Mouse (Mus musculus): ENCODE measurements around the gene Tmtc2. TPM values are rescaled to one million over a fixed set of nuclear protein-coding genes. Genes with fewer than 3 reads are reported as not detected.

The Tmtc2 gene
- polyA plus RNA-seq, 1 experiment from 2014 or later = 1.3 TPM

- TF ChIP-seq EP300 (IDR thresholded peaks at IDR 0.05; ENCODE audit: low read depth) = no peak
- no peak for TF ChIP-seq CTCF (IDR thresholded peaks at IDR 0.05; ENCODE audit: low read depth)
- no peak for ATAC-seq
- H3K27ac ChIP-seq (ENCODE audit: low read depth) = no peak overlapping the region
Measured at GRCm38 (mm10) chr10:105330327-105330726, 243.9 kb downstream of the Tmtc2 start.

DNA sequence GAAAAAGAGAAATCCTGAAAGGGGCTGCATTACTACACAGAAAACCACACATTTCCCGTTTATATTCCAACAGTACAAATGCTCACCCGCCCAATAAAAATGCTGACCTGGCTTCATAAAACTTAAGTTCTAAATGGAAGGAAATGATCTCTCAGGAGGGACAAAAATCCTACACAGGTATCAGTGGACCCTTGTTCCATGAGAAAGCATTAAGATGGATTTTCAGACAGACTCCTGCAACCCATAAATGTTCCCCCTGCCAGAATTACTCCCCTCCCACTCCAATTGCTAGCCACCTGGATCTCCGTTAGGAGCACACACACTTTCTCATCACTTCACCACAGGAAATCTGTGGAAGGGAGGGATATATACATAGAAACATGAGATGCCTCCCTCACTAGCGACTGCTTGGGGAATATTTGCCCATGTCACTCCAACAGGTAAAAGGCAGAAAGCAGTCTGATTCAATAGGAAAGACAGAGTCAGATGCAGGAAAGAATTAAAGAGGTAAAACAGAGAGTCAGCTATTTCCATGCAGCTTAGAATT lies 250.5 kb downstream of the Tmtc2 start:
- Histone ChIP-seq H3K4me3 (ENCODE audit: low read depth, low read length) (no peak overlapping the region), H3K4me1 (ENCODE audit: insufficient read depth) (no peaks in the 10 kb centered on the region), H3K4me2 (ENCODE audit: low read depth, low read length) (no peak overlapping the region), H3K9me3 (ENCODE audit: low read length) (peaks cover 3% of the 10 kb centered on the region; the same call in 1 of the 2 replicates), H3K27me3 (ENCODE audit: insufficient read depth, low read length) (no peaks in the 10 kb centered on the region), H3K36me3 (replicated peaks; ENCODE audit: insufficient read depth, low read length) (no peaks in the 10 kb centered on the region; the same call in 1 of the 2 replicates), H3K27ac (ENCODE audit: low read depth) (no peak overlapping the region), H3K9ac (replicated peaks) (no peak overlapping the region)
- WGBS (ENCODE audit: insufficient replicate concordance) = 69% methylated on average over 4 of the region's 4 CpGs
- TF ChIP-seq EP300 (IDR thresholded peaks at IDR 0.05; ENCODE audit: low read depth) (no peak), CTCF (IDR thresholded peaks at IDR 0.05; ENCODE audit: low read depth) (no peak)
- DNase-seq (no peak), ATAC-seq (no peak)

More at GRCm38 (mm10) chr10:105330327-105330726, 243.9 kb downstream of the Tmtc2 start:
- no peak overlapping the region for H3K4me3 ChIP-seq (ENCODE audit: low read depth, low read length)
- no peak overlapping the region for H3K4me2 ChIP-seq (ENCODE audit: low read depth, low read length)
- H3K4me1 ChIP-seq (ENCODE audit: insufficient read depth) = no peaks in the 10 kb centered on the region
- DNase-seq = no peak
- H3K9ac ChIP-seq (replicated peaks) = no peak overlapping the region
- no peaks in the 10 kb centered on the region for H3K9me3 ChIP-seq (ENCODE audit: low read length)
- H3K27me3 ChIP-seq (ENCODE audit: insufficient read depth, low read length) = no peaks in the 10 kb centered on the region
- H3K36me3 ChIP-seq (replicated peaks; ENCODE audit: insufficient read depth, low read length) = no peaks in the 10 kb centered on the region
- WGBS (ENCODE audit: insufficient replicate concordance) = 77% methylated on average over 5 of the region's 5 CpGs

DNA sequence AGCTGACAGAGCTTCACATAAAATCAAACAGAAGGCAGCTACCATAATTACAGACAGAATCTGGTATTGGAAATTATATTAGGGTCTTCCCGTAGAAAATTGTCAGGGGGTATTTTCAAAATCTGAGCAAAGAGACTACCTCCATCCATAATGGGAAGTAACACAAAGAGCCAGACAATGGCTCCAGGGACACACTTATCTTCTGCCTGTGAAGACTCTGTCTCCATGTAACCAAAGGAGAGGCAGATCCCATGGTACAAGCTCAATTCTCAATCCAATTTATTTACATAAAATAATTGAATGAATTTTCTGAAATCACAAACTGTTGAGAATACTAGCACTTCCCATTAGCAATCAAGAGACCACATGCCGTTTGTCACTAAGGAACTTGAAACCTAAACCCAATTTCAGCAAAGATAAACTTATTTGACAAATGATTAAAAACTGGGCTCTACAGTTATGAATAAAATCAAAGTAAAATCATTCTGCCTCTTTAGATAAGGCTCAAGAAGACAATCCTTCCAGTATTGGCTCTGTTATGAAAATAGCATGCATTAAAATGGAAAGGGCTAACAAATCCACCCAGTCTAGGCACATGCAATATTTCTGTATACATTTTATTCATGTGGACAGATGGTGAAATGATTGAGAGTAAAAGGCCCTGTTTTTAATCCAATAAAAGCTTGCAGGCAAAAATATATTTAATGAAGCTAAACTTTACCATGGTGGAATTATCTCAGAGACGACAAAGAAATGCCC lies 254.8 kb downstream of the Tmtc2 start:
- Histone ChIP-seq H3K9me3 (ENCODE audit: low read length) (peaks cover 3% of the 10 kb centered on the region; the same call in 1 of the 2 replicates), H3K4me3 (ENCODE audit: low read depth, low read length) (no peak overlapping the region), H3K27me3 (ENCODE audit: insufficient read depth, low read length) (no peaks in the 10 kb centered on the region), H3K4me1 (ENCODE audit: insufficient read depth) (no peaks in the 10 kb centered on the region), H3K9ac (replicated peaks) (no peak overlapping the region), H3K4me2 (ENCODE audit: low read depth, low read length) (no peak overlapping the region), H3K36me3 (replicated peaks; ENCODE audit: insufficient read depth, low read length) (no peaks in the 10 kb centered on the region; the same call in 1 of the 2 replicates), H3K27ac (ENCODE audit: low read depth) (no peak overlapping the region)
- DNase-seq = no peak
- no peak for ATAC-seq
- TF ChIP-seq EP300 (IDR thresholded peaks at IDR 0.05; ENCODE audit: low read depth) = no peak
- TF ChIP-seq CTCF (IDR thresholded peaks at IDR 0.05; ENCODE audit: low read depth) = no peak
- 83% methylated on average over 3 of the region's 3 CpGs for WGBS (ENCODE audit: insufficient replicate concordance)

DNA sequence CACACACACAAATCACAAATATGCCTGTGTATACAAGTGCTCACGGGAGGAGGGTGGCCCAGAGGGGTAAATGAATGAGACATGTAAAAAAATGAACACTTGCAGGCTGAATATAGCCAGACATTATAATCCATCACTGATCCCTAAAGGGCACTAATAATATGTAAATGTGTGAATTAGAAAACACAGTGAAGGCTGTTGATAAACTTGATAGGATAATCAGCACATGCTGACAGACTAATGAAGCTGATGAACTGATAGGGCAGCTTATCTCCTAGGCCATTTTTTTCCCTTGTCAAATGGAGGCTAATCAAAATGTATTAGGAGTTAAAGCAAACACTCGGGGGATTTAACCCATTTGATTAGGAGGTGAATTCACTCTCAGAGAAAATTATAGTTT lies 255.4 kb downstream of the Tmtc2 start:
- ATAC-seq = no peak

DNA sequence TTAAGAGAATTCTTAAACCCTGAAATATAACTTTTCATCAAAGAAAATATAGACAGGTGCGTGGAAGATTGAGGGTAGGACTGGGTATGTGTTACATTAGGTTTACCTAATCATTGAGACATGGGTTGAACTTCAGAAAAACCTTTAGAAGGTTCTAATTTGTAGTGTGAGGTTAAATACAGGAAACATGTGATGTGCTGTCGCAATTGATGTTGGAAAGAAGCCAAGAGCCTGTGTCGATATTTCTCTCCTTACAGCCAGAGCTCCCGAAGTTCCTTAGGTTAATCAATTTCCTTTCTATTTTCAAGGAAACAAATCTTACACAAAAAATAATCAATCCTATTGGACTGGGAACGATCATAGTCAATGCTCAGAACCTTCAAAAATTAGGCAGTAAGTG lies 261.3 kb downstream of the Tmtc2 start:
- Histone ChIP-seq H3K36me3 (replicated peaks; ENCODE audit: insufficient read depth, low read length) (no peaks in the 10 kb centered on the region), H3K4me2 (ENCODE audit: low read depth, low read length) (no peak overlapping the region), H3K9ac (replicated peaks) (no peak overlapping the region), H3K4me3 (ENCODE audit: low read depth, low read length) (no peak overlapping the region), H3K27me3 (ENCODE audit: insufficient read depth, low read length) (no peaks in the 10 kb centered on the region), H3K4me1 (ENCODE audit: insufficient read depth) (no peaks in the 10 kb centered on the region), H3K9me3 (ENCODE audit: low read length) (no peaks in the 10 kb centered on the region), H3K27ac (ENCODE audit: low read depth) (no peak overlapping the region)
- ATAC-seq (peak; percentile 13; the same call in 1 of the 2 replicates), DNase-seq (peak; percentile 42)
- TF ChIP-seq CTCF (IDR thresholded peaks at IDR 0.05; ENCODE audit: low read depth) = no peak
- no peak for TF ChIP-seq EP300 (IDR thresholded peaks at IDR 0.05; ENCODE audit: low read depth)
- 50% methylated on average over 5 of the region's 5 CpGs for WGBS (ENCODE audit: insufficient replicate concordance)

More for the DNA sequence above, 255.4 kb downstream of the Tmtc2 start:
- Histone ChIP-seq H3K4me3 (ENCODE audit: low read depth, low read length) (no peak overlapping the region), H3K4me1 (ENCODE audit: insufficient read depth) (no peaks in the 10 kb centered on the region), H3K9me3 (ENCODE audit: low read length) (peaks cover 3% of the 10 kb centered on the region; the same call in 1 of the 2 replicates), H3K36me3 (replicated peaks; ENCODE audit: insufficient read depth, low read length) (no peaks in the 10 kb centered on the region; the same call in 1 of the 2 replicates), H3K4me2 (ENCODE audit: low read depth, low read length) (no peak overlapping the region), H3K9ac (replicated peaks) (no peak overlapping the region), H3K27me3 (ENCODE audit: insufficient read depth, low read length) (no peaks in the 10 kb centered on the region), H3K27ac (ENCODE audit: low read depth) (no peak overlapping the region)
- TF ChIP-seq EP300 (IDR thresholded peaks at IDR 0.05; ENCODE audit: low read depth) (no peak), CTCF (IDR thresholded peaks at IDR 0.05; ENCODE audit: low read depth) (no peak)
- DNase-seq = no peak
- WGBS (ENCODE audit: insufficient replicate concordance) = 74% methylated on average over 2 of the region's 2 CpGs

DNA sequence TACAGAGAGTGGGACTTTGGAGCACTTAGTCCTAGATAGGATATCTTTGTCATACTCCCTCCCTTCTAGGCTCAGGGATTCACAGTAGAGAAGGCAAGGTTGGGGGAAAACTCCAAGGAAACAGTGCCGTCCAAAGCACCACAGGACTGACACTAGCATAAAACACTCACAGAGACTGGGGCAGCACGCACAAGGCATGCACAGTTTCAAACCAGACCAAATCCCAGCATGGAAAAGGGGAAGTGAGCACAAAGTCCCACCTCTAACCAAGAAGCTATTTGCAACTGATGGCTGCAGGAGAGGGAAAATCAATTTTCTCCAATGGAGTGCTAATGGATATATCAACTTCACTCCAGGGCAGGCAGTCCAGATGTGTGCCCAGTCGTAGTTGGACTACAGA lies 276.7 kb downstream of the Tmtc2 start:
- Histone ChIP-seq H3K4me2 (ENCODE audit: low read depth, low read length) (no peak overlapping the region), H3K9me3 (ENCODE audit: low read length) (0 out of 2 replicates have a peak, but pooled peaks cover 3% of the 10 kb centered on the region), H3K27me3 (ENCODE audit: insufficient read depth, low read length) (no peaks in the 10 kb centered on the region), H3K36me3 (replicated peaks; ENCODE audit: insufficient read depth, low read length) (no peaks in the 10 kb centered on the region), H3K27ac (ENCODE audit: low read depth) (no peak overlapping the region), H3K4me3 (ENCODE audit: low read depth, low read length) (no peak overlapping the region), H3K4me1 (ENCODE audit: insufficient read depth) (no peaks in the 10 kb centered on the region), H3K9ac (replicated peaks) (no peak overlapping the region)
- 60% methylated on average over 3 of the region's 3 CpGs for WGBS (ENCODE audit: insufficient replicate concordance)
- TF ChIP-seq EP300 (IDR thresholded peaks at IDR 0.05; ENCODE audit: low read depth) (no peak), CTCF (IDR thresholded peaks at IDR 0.05; ENCODE audit: low read depth) (no peak)
- no peak for ATAC-seq
- no peak for DNase-seq
